Mouse (Mus musculus) small intestine, adult 2 months (tissue): ENCODE results near the gene Gm15091. TPM values are rescaled to one million over a fixed set of nuclear protein-coding genes. Genes with fewer than 3 reads are reported as not detected.
"Not testable (repeated sequence)": the region's sequence is repeated elsewhere in the genome, so short reads cannot be mapped to it uniquely, and the experiment has no call there.

Experiments
- H3K27ac ChIP-seq: fragments of 200-500 bp; 2 replicates; pipeline ENCODE4 v1.5.1; 2012; ENCODE audit warnings: low read depth, low read length, control low read depth, inconsistent platforms; ENCODE audit not compliant: insufficient read depth
- H3K27me3 ChIP-seq: fragments of 200-500 bp; 2 replicates; pipeline ENCODE4 v1.6.1; 2012; ENCODE audit warnings: mild to moderate bottlenecking, moderate library complexity, low read length, inconsistent platforms; ENCODE audit not compliant: control insufficient read depth, insufficient read depth
- H3K36me3 ChIP-seq: fragments of 200-500 bp; 2 replicates; pipeline ENCODE4 v1.6.1; 2012; ENCODE audit warnings: mild to moderate bottlenecking, low read length, control low read depth, inconsistent platforms; ENCODE audit not compliant: control insufficient read depth, insufficient read depth
- H3K4me1 ChIP-seq: fragments of 200-500 bp; 2 replicates; pipeline ENCODE4 v1.6.1; 2012; ENCODE audit warnings: low read length, inconsistent platforms, mixed read lengths; ENCODE audit not compliant: control insufficient read depth, insufficient read depth, insufficient read length
- H3K4me3 ChIP-seq: fragments of 200-500 bp; 2 replicates; pipeline ENCODE4 v1.5.1; 2012; ENCODE audit warnings: low read depth, mild to moderate bottlenecking, control low read depth, inconsistent platforms, low read length, moderate library complexity
- WGBS: fragments of 180-500 bp; shearing (Covaris S2); methylation state at CpG from one replicate; pipeline ENCODE4 v1.1.7; 2018; 5-methylcytosine and 5-hydroxymethylcytosine counted together
- polyA plus RNA-seq: library from polyadenylated mRNA; depleted of rRNA; stranded (reverse); fragments of >200 nt; gene quantifications from 2 replicates; pipeline ENCODE4 v1.2.3, GENCODE M21; 2012; rRNA removed

The Gm15091 gene
- polyA plus RNA-seq = not detected in 2 replicates

DNA sequence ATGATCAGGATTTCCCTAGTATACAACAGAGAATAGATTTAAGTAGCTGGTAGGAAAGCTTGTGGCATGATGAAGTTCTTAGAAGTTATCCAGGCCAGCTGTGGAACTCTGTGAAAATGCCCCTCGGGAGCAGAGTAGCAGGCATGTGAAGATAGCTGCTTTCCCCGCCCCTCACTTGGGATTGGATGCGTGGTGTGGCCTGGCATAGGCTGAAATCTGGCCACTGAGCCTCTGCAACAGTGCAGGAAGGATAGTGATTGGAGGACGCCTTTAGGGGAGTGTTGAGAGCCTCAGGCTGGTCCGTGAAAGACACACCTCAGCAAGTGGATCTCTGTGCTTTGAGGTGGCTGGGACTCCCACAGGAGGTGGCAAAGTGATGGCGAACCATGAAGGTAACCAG lies at the start of gene Gm15091:
Gene Gm15091 (plus strand): TSS at position 301 of the 400 bp plus-strand sequence.
- H3K4me1 ChIP-seq, H3K36me3 ChIP-seq, H3K4me3 ChIP-seq, H3K27ac ChIP-seq, H3K27me3 ChIP-seq: not testable (repeated sequence)
- WGBS = 76% methylated on average over 5 of the region's 6 CpGs

Other genes with a start within 250 kb of the Gm15091 start
- gene Gm15097, start 157.2 kb upstream of the Gm15091 start, polyA plus RNA-seq = not detected in 2 replicates